Mouse (Mus musculus) layer of hippocampus, adult 18-20 months (tissue): Measurements from ENCODE around the gene Cyth4. TPM values are rescaled to one million over a fixed set of nuclear protein-coding genes. Genes with fewer than 3 reads are reported as not detected.

Experiments used
- total RNA-seq, 2 experiments: library from RNA; stranded (reverse); gene quantifications; 2 replicates each; pipeline ENCODE4 v1.2.3; 2021

Cyth4 gene
- total RNA-seq, 2 experiments from 2014 or later = 20.0 to 26.3 TPM

Other genes with a start within 250 kb of the Cyth4 start
- gene Tex33, start 201.1 kb upstream of the Cyth4 start, total RNA-seq = not detected
- 10 to 100 TPM; 33.3 to 37.1 TPM for gene Tst, start 191.1 kb upstream of the Cyth4 start, total RNA-seq
- 10 to 100 TPM; 28.6 to 30.7 TPM for gene Mpst, start 190.6 kb upstream of the Cyth4 start, total RNA-seq
- gene Kctd17, start 168.5 kb upstream of the Cyth4 start, total RNA-seq = 100 to 1,000 TPM; 244 to 255 TPM
- 1 to 10 TPM; 2.7 to 2.8 TPM for gene Tmprss6, start 128.4 kb upstream of the Cyth4 start, total RNA-seq
- gene Il2rb, start 101.8 kb upstream of the Cyth4 start, total RNA-seq = under 1 TPM; 0.07 to 0.15 TPM
- gene C1qtnf6, start 65.6 kb upstream of the Cyth4 start, total RNA-seq = 1 to 10 TPM; 2.5 to 3.4 TPM
- gene Sstr3, start 52.4 kb upstream of the Cyth4 start, total RNA-seq = 10 to 100 TPM; 30.4 to 31.6 TPM
- 1 to 10 TPM; 1.4 to 1.9 TPM for gene Rac2, start 24.3 kb upstream of the Cyth4 start, total RNA-seq
- gene Elfn2, start 121.7 kb downstream of the Cyth4 start, total RNA-seq = 100 to 1,000 TPM; 206 to 214 TPM
- 1 to 10 TPM; 6.0 to 6.2 TPM for gene Mfng, start 176.4 kb downstream of the Cyth4 start, total RNA-seq
- 1 to 10 TPM; 5.9 to 6.7 TPM for gene Card10, start 206.0 kb downstream of the Cyth4 start, total RNA-seq
- gene Cdc42ep1, start 245.6 kb downstream of the Cyth4 start, total RNA-seq = 10 to 100 TPM; 11.9 to 15.8 TPM